Mouse (Mus musculus): ENCODE results near the gene Lipc. TPM values are rescaled to one million over a fixed set of nuclear protein-coding genes. Genes with fewer than 3 reads are reported as not detected.

The Lipc gene
- polyA plus RNA-seq, 1 experiment from 2014 or later: not detected

GRCm38 (mm10) chr9:70878823-70879222, 73.2 kb downstream of the Lipc start:
- no peak overlapping the region for H3K4me2 ChIP-seq
- H3K9ac ChIP-seq (replicated peaks): no peak overlapping the region
- H3K4me1 ChIP-seq (replicated peaks): no peaks in the 10 kb centered on the region; the same call in 1 of the 2 replicates
- no peak overlapping the region for H3K4me3 ChIP-seq (replicated peaks)
- H3K27me3 ChIP-seq: no peaks in the 10 kb centered on the region
- no peaks in the 10 kb centered on the region for H3K9me3 ChIP-seq
- ATAC-seq (ENCODE audit: insufficient number of reproducible peaks, insufficient read depth, low FRiP score, low TSS enrichment, low read depth): no peak
- no peak overlapping the region for H3K27ac ChIP-seq
- H3K36me3 ChIP-seq: no peaks in the 10 kb centered on the region

DNA sequence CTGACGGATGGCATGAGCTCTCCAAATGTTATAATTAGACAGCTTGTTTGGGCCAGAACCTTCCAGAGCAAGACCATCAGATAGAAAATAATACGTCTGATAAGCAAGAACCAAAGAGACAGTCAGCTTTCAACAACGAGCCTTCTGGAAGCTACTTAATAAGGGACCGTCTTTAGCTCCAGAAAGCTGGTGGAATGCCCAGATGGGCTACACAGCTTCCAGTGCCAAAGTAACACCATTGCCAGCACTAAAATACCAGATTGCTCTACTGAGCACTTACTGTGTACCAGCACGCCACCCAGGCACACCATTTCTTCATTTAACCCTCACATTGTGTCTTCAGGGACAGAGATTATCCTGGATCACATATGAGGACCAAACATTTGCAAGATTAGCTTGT, 73.9 kb downstream of the Lipc start:
- Histone ChIP-seq H3K4me1 (replicated peaks) (no peaks in the 10 kb centered on the region; the same call in 1 of the 2 replicates), H3K4me3 (replicated peaks) (no peak overlapping the region), H3K36me3 (no peaks in the 10 kb centered on the region), H3K4me2 (no peak overlapping the region), H3K9ac (replicated peaks) (no peak overlapping the region), H3K27me3 (no peaks in the 10 kb centered on the region), H3K27ac (no peak overlapping the region), H3K9me3 (no peaks in the 10 kb centered on the region)
- WGBS: 85% methylated on average over 5 of the region's 5 CpGs
- no peak for ATAC-seq (ENCODE audit: insufficient number of reproducible peaks, insufficient read depth, low FRiP score, low TSS enrichment, low read depth)

GRCm38 (mm10) chr9:70875490-70875889, 76.5 kb downstream of the Lipc start:
- Histone ChIP-seq H3K4me1 (replicated peaks) (no peaks in the 10 kb centered on the region; the same call in 1 of the 2 replicates), H3K27me3 (no peaks in the 10 kb centered on the region), H3K27ac (no peak overlapping the region), H3K36me3 (no peaks in the 10 kb centered on the region), H3K9me3 (no peaks in the 10 kb centered on the region), H3K4me3 (replicated peaks) (no peak overlapping the region), H3K4me2 (no peak overlapping the region), H3K9ac (replicated peaks) (no peak overlapping the region; the same call in 1 of the 2 replicates)
- 61% methylated on average over 4 of the region's 4 CpGs for WGBS
- ATAC-seq (ENCODE audit: insufficient number of reproducible peaks, insufficient read depth, low FRiP score, low TSS enrichment, low read depth): no peak

DNA sequence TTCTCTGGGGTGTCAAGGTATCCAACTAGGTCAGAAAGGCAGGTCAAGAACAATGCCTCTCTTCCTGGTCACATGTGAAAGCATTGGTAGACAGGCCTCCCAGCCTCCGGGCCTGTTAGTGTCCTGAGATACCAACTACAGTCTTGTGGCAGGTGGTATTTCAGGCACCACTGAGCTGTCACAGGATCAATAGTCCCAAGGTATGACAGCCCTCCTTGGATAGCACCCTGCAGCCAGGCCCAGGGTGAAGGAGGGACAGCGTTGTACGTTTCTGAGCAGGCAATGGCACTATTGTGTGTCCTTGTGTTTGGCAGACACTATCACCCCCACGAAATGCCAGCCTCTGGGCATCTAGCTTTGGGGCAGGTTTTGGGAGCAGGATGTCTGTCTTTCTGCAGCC, 77.0 kb downstream of the Lipc start:
- ATAC-seq (ENCODE audit: insufficient number of reproducible peaks, insufficient read depth, low FRiP score, low TSS enrichment, low read depth): no peak
- H3K4me1 ChIP-seq (replicated peaks): no peaks in the 10 kb centered on the region; the same call in 1 of the 2 replicates
- H3K9me3 ChIP-seq: no peaks in the 10 kb centered on the region
- H3K4me2 ChIP-seq: no peak overlapping the region
- no peak overlapping the region for H3K4me3 ChIP-seq (replicated peaks)
- H3K27ac ChIP-seq: no peak overlapping the region
- WGBS: 83% methylated on average over 4 of the region's 4 CpGs
- no peaks in the 10 kb centered on the region for H3K27me3 ChIP-seq
- no peaks in the 10 kb centered on the region for H3K36me3 ChIP-seq
- H3K9ac ChIP-seq (replicated peaks): no peak overlapping the region; the same call in 1 of the 2 replicates

GRCm38 (mm10) chr9:70872675-70873074, 79.4 kb downstream of the Lipc start:
- ATAC-seq (ENCODE audit: insufficient number of reproducible peaks, insufficient read depth, low FRiP score, low TSS enrichment, low read depth): no peak
- no peaks in the 10 kb centered on the region for H3K27me3 ChIP-seq
- no peak overlapping the region for H3K27ac ChIP-seq
- no peak overlapping the region for H3K4me3 ChIP-seq (replicated peaks)
- WGBS: 88% methylated on average over 8 of the region's 8 CpGs
- no peaks in the 10 kb centered on the region for H3K9me3 ChIP-seq
- no peak overlapping the region for H3K4me2 ChIP-seq
- H3K36me3 ChIP-seq: no peaks in the 10 kb centered on the region
- H3K9ac ChIP-seq (replicated peaks): no peak overlapping the region
- no peaks in the 10 kb centered on the region; the same call in 1 of the 2 replicates for H3K4me1 ChIP-seq (replicated peaks)

GRCm38 (mm10) chr9:70870326-70870725, 81.7 kb downstream of the Lipc start:
- no peak for ATAC-seq (ENCODE audit: insufficient number of reproducible peaks, insufficient read depth, low FRiP score, low TSS enrichment, low read depth)
- no peaks in the 10 kb centered on the region; the same call in 1 of the 2 replicates for H3K4me1 ChIP-seq (replicated peaks)
- no peak overlapping the region for H3K4me3 ChIP-seq (replicated peaks)
- no peak overlapping the region for H3K4me2 ChIP-seq
- WGBS: 84% methylated on average over 4 of the region's 4 CpGs
- no peak overlapping the region for H3K27ac ChIP-seq
- no peaks in the 10 kb centered on the region for H3K9me3 ChIP-seq
- H3K36me3 ChIP-seq: no peaks in the 10 kb centered on the region
- no peak overlapping the region for H3K9ac ChIP-seq (replicated peaks)
- H3K27me3 ChIP-seq: 0 out of 2 replicates have a peak, but pooled peaks cover 7% of the 10 kb centered on the region

GRCm38 (mm10) chr9:70869169-70869873, 82.7 kb downstream of the Lipc start:
- 0 out of 2 replicates have a peak, but pooled peaks cover 3% of the 10 kb centered on the region for H3K4me1 ChIP-seq (replicated peaks)
- 0 out of 2 replicates have a peak, but pooled peaks cover 7% of the 10 kb centered on the region for H3K27me3 ChIP-seq
- no peak overlapping the region for H3K9ac ChIP-seq (replicated peaks)
- no peaks in the 10 kb centered on the region for H3K9me3 ChIP-seq
- 95% methylated on average over 5 of the region's 5 CpGs for WGBS
- H3K27ac ChIP-seq: no peak overlapping the region
- no peak for ATAC-seq (ENCODE audit: insufficient number of reproducible peaks, insufficient read depth, low FRiP score, low TSS enrichment, low read depth)
- H3K4me2 ChIP-seq: no peak overlapping the region
- H3K4me3 ChIP-seq (replicated peaks): no peak overlapping the region
- no peaks in the 10 kb centered on the region for H3K36me3 ChIP-seq

- WGBS: 86% methylated on average over 4 of the region's 4 CpGs
- Histone ChIP-seq H3K4me2 (no peak overlapping the region), H3K4me1 (replicated peaks) (peaks cover 12% of the 10 kb centered on the region), H3K27me3 (0 out of 2 replicates have a peak, but pooled peaks cover 9% of the 10 kb centered on the region), H3K27ac (no peak overlapping the region), H3K9ac (replicated peaks) (no peak overlapping the region), H3K4me3 (replicated peaks) (no peak overlapping the region), H3K36me3 (no peaks in the 10 kb centered on the region), H3K9me3 (no peaks in the 10 kb centered on the region)
- ATAC-seq (ENCODE audit: insufficient number of reproducible peaks, insufficient read depth, low FRiP score, low TSS enrichment, low read depth): no peak
Observed at GRCm38 (mm10) chr9:70867381-70867780, 84.6 kb downstream of the Lipc start.

DNA sequence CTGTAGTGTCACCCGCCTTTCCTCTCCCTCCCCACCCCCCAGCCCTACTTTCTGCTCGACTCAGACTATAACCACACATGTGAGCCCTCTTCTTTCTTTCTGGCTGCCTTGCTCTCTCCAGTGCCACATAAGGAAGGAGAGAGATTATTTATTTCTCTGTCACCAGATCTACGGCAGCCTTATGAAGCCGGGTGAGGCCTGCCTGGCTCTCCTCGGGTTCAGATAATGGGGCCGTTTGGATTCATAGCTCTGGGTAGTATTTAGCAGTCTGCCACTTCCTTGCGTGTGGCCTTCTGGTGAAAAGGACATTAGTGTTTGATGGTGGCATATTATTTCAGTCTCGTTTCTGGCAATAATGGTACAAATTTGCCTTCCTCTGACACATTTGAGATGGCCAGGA, 88.0 kb downstream of the Lipc start:
- Histone ChIP-seq H3K4me2 (no peak overlapping the region), H3K4me3 (replicated peaks) (no peak overlapping the region), H3K9me3 (no peaks in the 10 kb centered on the region), H3K4me1 (replicated peaks) (peaks cover 12% of the 10 kb centered on the region), H3K9ac (replicated peaks) (no peak overlapping the region), H3K27ac (no peak overlapping the region), H3K27me3 (peaks cover 11% of the 10 kb centered on the region; the same call in 1 of the 2 replicates), H3K36me3 (no peaks in the 10 kb centered on the region)
- ATAC-seq (ENCODE audit: insufficient number of reproducible peaks, insufficient read depth, low FRiP score, low TSS enrichment, low read depth): no peak
- WGBS: 31% methylated on average over 8 of the region's 8 CpGs

DNA sequence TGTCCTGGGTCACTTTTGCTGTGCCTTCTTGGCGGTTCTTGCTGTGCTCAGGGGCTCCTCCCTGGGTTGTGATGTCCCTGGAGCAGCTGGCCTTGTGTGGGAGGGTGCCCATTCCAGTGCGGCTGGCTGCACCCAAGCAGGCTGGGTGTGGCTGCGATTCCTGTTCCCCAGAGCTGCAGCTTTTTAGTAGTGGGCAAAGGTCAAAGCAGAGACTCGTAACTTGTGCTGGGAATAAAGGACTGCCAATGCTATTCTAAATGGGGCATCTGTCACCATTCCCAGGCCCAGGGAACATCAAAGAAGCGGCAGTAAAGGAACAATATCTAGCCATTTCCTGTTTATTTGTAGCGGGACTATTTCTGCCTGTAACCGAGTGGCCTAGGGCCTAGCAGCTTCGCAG, 88.7 kb downstream of the Lipc start:
- no peak overlapping the region for H3K4me3 ChIP-seq (replicated peaks)
- no peak overlapping the region for H3K9ac ChIP-seq (replicated peaks)
- H3K4me2 ChIP-seq: no peak overlapping the region
- H3K36me3 ChIP-seq: no peaks in the 10 kb centered on the region
- no peak overlapping the region for H3K27ac ChIP-seq
- no peak for ATAC-seq (ENCODE audit: insufficient number of reproducible peaks, insufficient read depth, low FRiP score, low TSS enrichment, low read depth)
- H3K4me1 ChIP-seq (replicated peaks): peaks cover 12% of the 10 kb centered on the region
- whole genome bisulfite sequencing: 3% methylated on average over 8 of the region's 8 CpGs
- no peaks in the 10 kb centered on the region for H3K9me3 ChIP-seq
- H3K27me3 ChIP-seq: peaks cover 11% of the 10 kb centered on the region; the same call in 1 of the 2 replicates

GRCm38 (mm10) chr9:70859233-70859632, 92.8 kb downstream of the Lipc start:
- H3K4me2 ChIP-seq: no peak overlapping the region
- peaks cover 9% of the 10 kb centered on the region for H3K4me1 ChIP-seq (replicated peaks)
- peaks cover 4% of the 10 kb centered on the region; the same call in 1 of the 2 replicates for H3K27me3 ChIP-seq
- no peaks in the 10 kb centered on the region for H3K9me3 ChIP-seq
- no peak overlapping the region for H3K9ac ChIP-seq (replicated peaks)
- WGBS: 62% methylated on average over 5 of the region's 5 CpGs
- H3K36me3 ChIP-seq: no peaks in the 10 kb centered on the region
- ATAC-seq (ENCODE audit: insufficient number of reproducible peaks, insufficient read depth, low FRiP score, low TSS enrichment, low read depth): no peak
- no peak overlapping the region for H3K4me3 ChIP-seq (replicated peaks)
- H3K27ac ChIP-seq: no peak overlapping the region

- no peaks in the 10 kb centered on the region for H3K36me3 ChIP-seq
Observed at GRCm38 (mm10) chr9:70855868-70856267, 96.2 kb downstream of the Lipc start.

More at GRCm38 (mm10) chr9:70855868-70856267, 96.2 kb downstream of the Lipc start:
- Histone ChIP-seq H3K4me3 (replicated peaks) (no peak overlapping the region), H3K9me3 (no peaks in the 10 kb centered on the region), H3K27me3 (no peaks in the 10 kb centered on the region), H3K9ac (replicated peaks) (no peak overlapping the region), H3K4me1 (replicated peaks) (no peaks in the 10 kb centered on the region), H3K4me2 (no peak overlapping the region), H3K27ac (no peak overlapping the region)
- ATAC-seq (ENCODE audit: insufficient number of reproducible peaks, insufficient read depth, low FRiP score, low TSS enrichment, low read depth): no peak
- WGBS: 86% methylated on average over 6 of the region's 6 CpGs

All from limb, embryonic 12.5 days (tissue).